Mouse (Mus musculus): ENCODE results near the gene Taok1.

GRCm38 (mm10) chr11:77489591-77490235 is 117.9 kb downstream of the Taok1 start, which contains the start of gene Ankrd13b:
- TF ChIP-seq CTCF (IDR thresholded peaks at IDR 0.05; ENCODE audit: low read depth): no peak
- TF ChIP-seq EP300 (IDR thresholded peaks at IDR 0.05; ENCODE audit: low read depth): no peak

Measured in heart, postnatal 0 days (tissue).